Mouse (Mus musculus) stomach, postnatal 0 days (tissue): ENCODE measurements around the gene Picalm.

Experiments used
- CTCF ChIP-seq: IDR thresholded peaks from 2 replicates; pipeline ENCODE4 v1.5.1; 2016; ENCODE audit warnings: antibody characterized with exemption, low read depth, mild to moderate bottlenecking, moderate library complexity
- EP300 ChIP-seq: optimal IDR thresholded peaks from 2 replicates; pipeline ENCODE3; 2016; ENCODE audit warnings: antibody characterized with exemption

DNA sequence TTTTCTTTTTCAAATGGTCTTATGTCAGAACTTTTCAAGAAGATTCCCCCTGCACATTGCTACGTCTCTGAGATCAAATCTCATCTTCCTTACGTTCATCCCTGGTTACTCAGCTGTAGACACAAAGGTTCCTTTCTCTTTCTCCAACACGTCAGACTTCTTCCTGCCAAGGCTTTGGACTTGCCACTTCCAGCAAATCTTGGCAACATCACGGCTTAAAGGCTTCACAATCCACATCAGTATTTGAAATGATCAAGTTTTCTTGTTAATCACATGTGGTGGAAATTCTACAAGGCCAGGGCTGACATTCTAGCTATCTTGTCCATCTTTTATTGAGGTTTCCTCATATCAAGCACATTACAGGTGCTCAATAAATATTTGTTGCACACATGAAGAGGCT, 39.0 kb upstream of the Picalm start:
- TF ChIP-seq CTCF (no peak), EP300 (no peak)
